Mouse (Mus musculus): Measurements from ENCODE around the gene Pnpla1. TPM values are rescaled to one million over a fixed set of nuclear protein-coding genes. Genes with fewer than 3 reads are reported as not detected.
A peak's percentile ranks its signal among the peaks of the same experiment; 100 is the strongest.

Pnpla1 gene
- polyA plus RNA-seq, 1 experiment from 2014 or later, result not detected

DNA sequence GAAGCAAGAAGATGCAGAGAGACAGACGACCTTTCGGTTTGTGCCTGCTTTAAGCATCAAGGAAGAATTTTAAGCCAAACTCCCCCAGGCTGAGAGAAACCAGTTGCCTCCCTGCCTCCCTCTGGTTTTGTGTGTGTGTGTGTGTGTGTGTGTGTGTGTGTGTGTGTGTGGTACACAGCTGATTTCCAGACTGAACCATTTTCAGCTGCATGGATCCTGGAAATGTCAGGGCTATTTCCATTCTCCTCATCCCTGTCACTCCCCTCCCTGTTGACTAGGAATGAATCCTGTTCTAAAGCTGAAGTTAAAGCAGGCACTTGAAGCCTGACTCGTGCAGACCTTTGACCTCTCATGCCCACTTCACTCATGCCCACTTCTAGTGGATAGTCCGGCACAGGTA lies 16.0 kb downstream of the Pnpla1 start:
- ATAC-seq, result no peak
- peaks cover 11% of the 10 kb centered on the region for H3K4me1 ChIP-seq (ENCODE audit: control insufficient read depth, insufficient read depth, low read length)
- H3K36me3 ChIP-seq (ENCODE audit: control insufficient read depth, insufficient read depth, low read length), result no peaks in the 10 kb centered on the region
- H3K9ac ChIP-seq (ENCODE audit: low read depth, low read length), result no peak overlapping the region
- H3K27ac ChIP-seq (ENCODE audit: low read length), result no peak overlapping the region
- H3K4me2 ChIP-seq (ENCODE audit: low read length), result no peak overlapping the region
- H3K27me3 ChIP-seq (ENCODE audit: control insufficient read depth, insufficient read depth, low read depth, low read length), result no peaks in the 10 kb centered on the region
- no peak overlapping the region for H3K4me3 ChIP-seq (ENCODE audit: low read depth, low read length)
- H3K9me3 ChIP-seq (replicated peaks; ENCODE audit: control insufficient read depth, low read length, poor library complexity, severe bottlenecking), result no peaks in the 10 kb centered on the region
- WGBS, result 87% methylated on average over 4 of the region's 4 CpGs

DNA sequence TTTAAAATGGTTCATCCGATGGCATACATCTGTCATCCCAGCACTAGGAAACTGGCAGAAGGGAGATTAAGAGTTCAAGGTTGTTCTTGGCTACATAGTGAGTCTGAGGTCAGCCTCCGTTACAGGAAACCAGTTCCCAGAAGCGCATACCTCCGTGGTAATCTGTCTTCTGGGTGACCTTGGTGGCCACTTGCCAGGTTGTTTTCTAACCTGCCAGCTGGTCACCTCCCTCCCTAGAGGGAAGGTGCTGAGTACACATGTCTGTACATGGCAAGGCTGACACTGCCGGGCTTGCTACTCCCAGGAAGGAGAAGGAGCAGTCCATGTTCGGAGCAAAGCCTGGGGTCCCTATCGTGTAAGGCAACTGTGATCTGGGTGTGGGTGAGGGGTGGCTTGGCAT lies 16.6 kb downstream of the Pnpla1 start:
- no peak overlapping the region for H3K4me3 ChIP-seq (ENCODE audit: low read depth, low read length)
- H3K9ac ChIP-seq (ENCODE audit: low read depth, low read length), result no peak overlapping the region
- no peaks in the 10 kb centered on the region for H3K36me3 ChIP-seq (ENCODE audit: control insufficient read depth, insufficient read depth, low read length)
- peaks cover 5% of the 10 kb centered on the region for H3K4me1 ChIP-seq (ENCODE audit: control insufficient read depth, insufficient read depth, low read length)
- no peak overlapping the region for H3K4me2 ChIP-seq (ENCODE audit: low read length)
- no peaks in the 10 kb centered on the region for H3K27me3 ChIP-seq (ENCODE audit: control insufficient read depth, insufficient read depth, low read depth, low read length)
- no peak overlapping the region for H3K27ac ChIP-seq (ENCODE audit: low read length)
- WGBS, result 70% methylated on average over 7 of the region's 7 CpGs
- H3K9me3 ChIP-seq (replicated peaks; ENCODE audit: control insufficient read depth, low read length, poor library complexity, severe bottlenecking), result no peaks in the 10 kb centered on the region
- ATAC-seq, result no peak

DNA sequence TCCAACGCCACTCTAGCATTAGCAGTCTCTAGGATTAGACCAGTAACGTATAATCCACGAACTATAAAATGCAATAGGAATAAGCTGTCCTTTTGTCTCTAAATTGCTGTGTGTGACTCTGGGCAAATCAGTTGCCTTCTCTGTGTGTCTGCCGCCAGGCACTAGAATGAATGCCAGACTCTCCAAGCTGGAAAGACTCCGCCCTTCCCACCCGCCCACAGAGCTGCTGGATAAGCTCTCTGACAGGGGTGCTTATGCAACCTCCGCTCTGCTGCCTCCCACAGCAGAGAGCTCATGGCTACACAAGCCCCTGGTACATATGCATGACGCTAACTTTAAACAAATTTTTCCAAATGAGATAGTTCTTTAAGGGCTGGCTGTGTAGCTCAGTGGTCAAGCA lies 17.1 kb downstream of the Pnpla1 start:
- H3K4me3 ChIP-seq (ENCODE audit: low read depth, low read length), result no peak overlapping the region

DNA sequence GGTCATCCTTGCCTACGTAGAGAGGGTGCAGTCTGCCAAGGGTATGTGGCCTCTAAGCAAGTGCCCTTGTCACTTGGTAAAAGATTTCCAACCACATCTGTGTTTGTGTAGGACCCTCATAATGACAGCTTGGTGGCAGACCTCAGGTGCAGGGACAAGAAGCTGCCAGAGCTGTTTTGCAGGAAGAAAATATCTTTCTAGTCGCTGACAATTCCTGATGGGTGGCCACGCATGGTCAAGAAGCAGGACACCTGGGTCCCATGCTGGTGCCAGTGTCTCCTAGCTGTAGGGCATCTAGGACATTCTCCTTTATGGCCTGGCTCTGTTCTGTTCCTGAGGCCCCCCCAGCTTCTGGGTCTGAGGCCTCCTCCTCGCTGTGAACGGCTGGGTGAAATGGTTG lies 18.1 kb downstream of the Pnpla1 start:
- Histone ChIP-seq H3K27me3 (ENCODE audit: control insufficient read depth, insufficient read depth, low read depth, low read length) (no peaks in the 10 kb centered on the region), H3K9me3 (replicated peaks; ENCODE audit: control insufficient read depth, low read length, poor library complexity, severe bottlenecking) (no peaks in the 10 kb centered on the region), H3K4me1 (ENCODE audit: control insufficient read depth, insufficient read depth, low read length) (peaks cover 4% of the 10 kb centered on the region; the same call in 1 of the 2 replicates), H3K4me2 (ENCODE audit: low read length) (no peak overlapping the region), H3K27ac (ENCODE audit: low read length) (no peak overlapping the region), H3K36me3 (ENCODE audit: control insufficient read depth, insufficient read depth, low read length) (no peaks in the 10 kb centered on the region), H3K4me3 (ENCODE audit: low read depth, low read length) (no peak overlapping the region), H3K9ac (ENCODE audit: low read depth, low read length) (no peak overlapping the region)
- no peak for ATAC-seq
- 75% methylated on average over 5 of the region's 5 CpGs for WGBS

More for the DNA sequence above, 17.1 kb downstream of the Pnpla1 start:
- Histone ChIP-seq H3K36me3 (ENCODE audit: control insufficient read depth, insufficient read depth, low read length) (no peaks in the 10 kb centered on the region), H3K4me1 (ENCODE audit: control insufficient read depth, insufficient read depth, low read length) (peaks cover 6% of the 10 kb centered on the region; the same call in 1 of the 2 replicates), H3K9ac (ENCODE audit: low read depth, low read length) (no peak overlapping the region), H3K4me2 (ENCODE audit: low read length) (no peak overlapping the region), H3K27ac (ENCODE audit: low read length) (no peak overlapping the region), H3K27me3 (ENCODE audit: control insufficient read depth, insufficient read depth, low read depth, low read length) (no peaks in the 10 kb centered on the region), H3K9me3 (replicated peaks; ENCODE audit: control insufficient read depth, low read length, poor library complexity, severe bottlenecking) (no peaks in the 10 kb centered on the region)
- no peak for ATAC-seq
- 38% methylated on average over 8 of the region's 8 CpGs for WGBS

DNA sequence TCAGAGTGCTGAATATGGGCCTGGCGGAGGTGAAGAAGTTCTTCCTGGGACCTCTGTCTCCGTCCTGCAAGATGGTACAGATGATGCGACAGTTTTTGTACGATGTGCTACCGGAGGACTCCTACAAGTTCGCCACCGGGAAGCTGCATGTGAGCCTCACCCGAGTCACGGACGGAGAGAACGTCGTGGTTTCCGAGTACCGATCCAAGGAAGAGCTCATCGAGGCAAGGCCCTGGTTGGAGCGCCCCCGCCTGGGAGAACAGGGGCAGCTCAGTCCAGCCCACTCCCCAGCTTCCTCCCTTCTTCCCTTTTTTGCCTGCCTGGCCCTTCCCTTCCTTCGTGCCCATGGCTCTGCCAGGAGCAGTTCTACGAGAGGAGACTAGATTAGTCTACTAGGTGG lies 18.6 kb downstream of the Pnpla1 start:
- no peak for ATAC-seq
- Histone ChIP-seq H3K4me3 (ENCODE audit: low read depth, low read length) (no peak overlapping the region), H3K9me3 (replicated peaks; ENCODE audit: control insufficient read depth, low read length, poor library complexity, severe bottlenecking) (no peaks in the 10 kb centered on the region), H3K36me3 (ENCODE audit: control insufficient read depth, insufficient read depth, low read length) (no peaks in the 10 kb centered on the region), H3K27me3 (ENCODE audit: control insufficient read depth, insufficient read depth, low read depth, low read length) (no peaks in the 10 kb centered on the region), H3K27ac (ENCODE audit: low read length) (no peak overlapping the region), H3K9ac (ENCODE audit: low read depth, low read length) (no peak overlapping the region), H3K4me2 (ENCODE audit: low read length) (no peak overlapping the region), H3K4me1 (ENCODE audit: control insufficient read depth, insufficient read depth, low read length) (peaks cover 4% of the 10 kb centered on the region; the same call in 1 of the 2 replicates)
- WGBS, result 15% methylated on average over 19 of the region's 19 CpGs

DNA sequence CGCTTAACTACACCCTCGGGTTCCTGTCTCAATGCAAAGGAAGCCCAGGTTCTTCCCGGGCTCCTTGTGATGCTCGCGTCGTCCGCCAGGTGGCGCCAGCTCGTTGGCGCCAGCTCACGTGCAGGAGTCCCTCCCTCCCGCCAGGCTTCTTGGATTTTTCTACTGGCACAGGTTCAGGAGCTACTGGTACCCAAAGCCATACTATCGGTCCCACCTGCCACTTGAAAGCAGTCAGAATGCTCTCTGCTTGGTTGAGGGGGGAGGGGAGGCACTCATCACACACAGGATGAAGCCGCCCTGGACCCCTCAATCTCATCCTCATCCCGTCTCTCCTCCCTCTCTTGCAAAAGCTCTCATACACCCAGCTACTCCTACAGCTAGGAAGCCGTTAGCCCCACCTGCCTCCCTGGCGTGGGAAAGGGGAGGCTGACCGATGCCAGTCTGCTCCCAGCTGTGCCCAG lies 21.8 kb downstream of the Pnpla1 start:
- 6% methylated on average over 18 of the region's 18 CpGs for whole genome bisulfite sequencing
- Histone ChIP-seq H3K27ac (ENCODE audit: low read length) (no peak overlapping the region), H3K4me1 (ENCODE audit: control insufficient read depth, insufficient read depth, low read length) (peaks cover 4% of the 10 kb centered on the region; the same call in 1 of the 2 replicates), H3K27me3 (ENCODE audit: control insufficient read depth, insufficient read depth, low read depth, low read length) (no peaks in the 10 kb centered on the region), H3K4me3 (ENCODE audit: low read depth, low read length) (no peak overlapping the region), H3K9ac (ENCODE audit: low read depth, low read length) (0 out of 2 replicates have a peak overlapping the region, but pooled peaks have one; percentile 40), H3K4me2 (ENCODE audit: low read length) (peak overlapping the region; percentile 39), H3K9me3 (replicated peaks; ENCODE audit: control insufficient read depth, low read length, poor library complexity, severe bottlenecking) (no peaks in the 10 kb centered on the region), H3K36me3 (ENCODE audit: control insufficient read depth, insufficient read depth, low read length) (no peaks in the 10 kb centered on the region)
- ATAC-seq, result peak; percentile 16; the same call in 1 of the 2 replicates

DNA sequence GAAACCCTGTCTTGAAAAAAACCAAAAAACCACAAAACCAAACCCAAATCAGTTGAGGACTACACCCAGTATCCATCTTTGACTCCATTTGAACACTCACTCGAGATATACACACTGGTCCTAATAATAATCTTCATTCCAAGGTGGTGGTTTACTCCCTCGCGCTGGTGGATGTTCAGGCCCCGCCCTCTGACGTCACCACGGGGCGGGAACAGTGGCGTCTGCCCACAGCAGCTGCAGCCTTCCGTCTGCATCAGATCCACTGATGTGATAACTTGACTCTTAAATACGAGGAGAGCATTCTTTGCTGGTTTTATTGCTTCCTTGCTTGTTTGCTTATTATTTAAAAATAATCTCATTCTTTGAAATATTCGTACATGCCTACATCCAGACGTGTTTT lies 24.1 kb downstream of the Pnpla1 start:
- peak overlapping the region; percentile 15; the same call in 1 of the 2 replicates for H3K4me3 ChIP-seq (ENCODE audit: low read depth, low read length)
- 4% methylated on average over 12 of the region's 12 CpGs for WGBS
- ATAC-seq, result peak; percentile 49; the same call in 1 of the 2 replicates
- H3K9me3 ChIP-seq (replicated peaks; ENCODE audit: control insufficient read depth, low read length, poor library complexity, severe bottlenecking), result no peaks in the 10 kb centered on the region
- no peaks in the 10 kb centered on the region for H3K36me3 ChIP-seq (ENCODE audit: control insufficient read depth, insufficient read depth, low read length)
- peak overlapping the region; percentile 33 for H3K4me2 ChIP-seq (ENCODE audit: low read length)
- H3K27me3 ChIP-seq (ENCODE audit: control insufficient read depth, insufficient read depth, low read depth, low read length), result no peaks in the 10 kb centered on the region
- peaks cover 4% of the 10 kb centered on the region; the same call in 1 of the 2 replicates for H3K4me1 ChIP-seq (ENCODE audit: control insufficient read depth, insufficient read depth, low read length)
- H3K9ac ChIP-seq (ENCODE audit: low read depth, low read length), result peak overlapping the region; percentile 10
- H3K27ac ChIP-seq (ENCODE audit: low read length), result no peak overlapping the region

DNA sequence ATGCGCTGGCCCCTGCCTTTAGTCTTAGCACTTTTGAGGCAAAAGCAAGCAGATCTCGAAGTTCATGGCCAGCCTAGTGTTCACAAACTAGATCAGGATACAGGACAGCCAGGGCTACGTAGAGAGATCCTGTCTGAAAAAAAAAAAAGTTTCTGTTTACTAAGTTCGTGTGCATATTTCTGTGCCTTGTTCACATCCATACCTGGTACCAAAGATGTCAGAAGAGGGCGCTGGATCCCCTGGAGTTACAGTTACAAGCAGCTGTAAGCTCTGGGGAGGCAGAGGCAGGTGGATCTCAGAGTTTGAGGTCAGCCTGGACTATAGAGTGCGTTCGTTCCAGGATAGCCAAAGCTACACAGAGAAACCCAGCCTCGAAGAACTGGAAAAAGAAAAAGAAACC lies 24.6 kb downstream of the Pnpla1 start:
- no peak for ATAC-seq
- no peak overlapping the region for H3K9ac ChIP-seq (ENCODE audit: low read depth, low read length)
- H3K4me2 ChIP-seq (ENCODE audit: low read length), result peak overlapping the region; percentile 33
- WGBS, result 52% methylated on average over 8 of the region's 8 CpGs
- H3K27ac ChIP-seq (ENCODE audit: low read length), result no peak overlapping the region
- no peak overlapping the region for H3K4me3 ChIP-seq (ENCODE audit: low read depth, low read length)
- H3K27me3 ChIP-seq (ENCODE audit: control insufficient read depth, insufficient read depth, low read depth, low read length), result no peaks in the 10 kb centered on the region
- H3K4me1 ChIP-seq (ENCODE audit: control insufficient read depth, insufficient read depth, low read length), result peaks cover 4% of the 10 kb centered on the region; the same call in 1 of the 2 replicates
- no peaks in the 10 kb centered on the region for H3K36me3 ChIP-seq (ENCODE audit: control insufficient read depth, insufficient read depth, low read length)
- no peaks in the 10 kb centered on the region for H3K9me3 ChIP-seq (replicated peaks; ENCODE audit: control insufficient read depth, low read length, poor library complexity, severe bottlenecking)

DNA sequence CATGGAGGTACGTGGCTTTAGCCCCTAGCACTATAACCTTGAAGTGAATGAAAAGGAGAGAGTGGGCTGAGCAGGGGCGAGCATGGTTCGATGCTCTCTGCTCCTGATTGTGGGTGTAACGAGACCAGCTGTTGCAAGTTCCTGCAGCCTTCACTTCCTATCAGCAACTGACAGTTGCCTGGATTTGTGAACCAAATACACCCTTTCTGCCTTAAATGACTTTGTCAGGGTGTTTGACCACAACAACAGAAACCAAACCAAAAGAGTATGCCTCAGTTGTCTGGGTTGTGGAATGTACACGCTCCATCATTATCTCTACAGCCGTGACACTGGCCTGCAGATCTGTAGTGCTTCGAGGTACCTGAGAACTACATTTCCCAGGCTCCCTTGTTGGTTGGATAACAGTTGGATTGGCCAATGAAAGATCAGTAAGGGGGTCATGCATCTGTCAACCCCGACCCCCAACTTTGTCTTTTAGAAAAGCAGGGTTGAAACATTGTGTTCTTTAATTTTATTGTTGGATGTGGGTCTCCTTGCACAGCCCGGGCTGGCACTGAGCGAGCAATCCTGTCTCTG lies 25.8 kb downstream of the Pnpla1 start:
- Histone ChIP-seq H3K27me3 (ENCODE audit: control insufficient read depth, insufficient read depth, low read depth, low read length) (no peaks in the 10 kb centered on the region), H3K4me2 (ENCODE audit: low read length) (no peak overlapping the region), H3K36me3 (ENCODE audit: control insufficient read depth, insufficient read depth, low read length) (no peaks in the 10 kb centered on the region), H3K4me3 (ENCODE audit: low read depth, low read length) (no peak overlapping the region), H3K9ac (ENCODE audit: low read depth, low read length) (no peak overlapping the region), H3K4me1 (ENCODE audit: control insufficient read depth, insufficient read depth, low read length) (peaks cover 4% of the 10 kb centered on the region; the same call in 1 of the 2 replicates), H3K27ac (ENCODE audit: low read length) (no peak overlapping the region), H3K9me3 (replicated peaks; ENCODE audit: control insufficient read depth, low read length, poor library complexity, severe bottlenecking) (no peaks in the 10 kb centered on the region; the same call in 1 of the 2 replicates)
- 79% methylated on average over 10 of the region's 10 CpGs for WGBS
- ATAC-seq, result no peak
